Mouse (Mus musculus): ENCODE measurements around the gene Ndufb8. TPM values are rescaled to one million over a fixed set of nuclear protein-coding genes. Genes with fewer than 3 reads are reported as not detected.

Gene Ndufb8
- polyA plus RNA-seq, 1 experiment from 2014 or later: 584 TPM

- no peaks in the 10 kb centered on the region for H3K4me1 ChIP-seq (replicated peaks; ENCODE audit: control insufficient read depth, insufficient read depth)
- no peaks in the 10 kb centered on the region for H3K9me3 ChIP-seq (ENCODE audit: control insufficient read depth, low read length)
- no peak for DNase-seq (ENCODE audit: low spot score)
- no peaks in the 10 kb centered on the region for H3K27me3 ChIP-seq (ENCODE audit: control insufficient read depth, insufficient read depth, low read length)
- 81% methylated on average over 9 of the region's 9 CpGs for WGBS
- H3K4me2 ChIP-seq (replicated peaks; ENCODE audit: low read depth): no peak overlapping the region
- no peaks in the 10 kb centered on the region for H3K36me3 ChIP-seq (ENCODE audit: control insufficient read depth, insufficient read depth, low read length)
- ATAC-seq (ENCODE audit: low FRiP score, low TSS enrichment): no peak
- H3K27ac ChIP-seq (replicated peaks): no peak overlapping the region
- no peak overlapping the region for H3K9ac ChIP-seq (ENCODE audit: low read length)
- TF ChIP-seq EP300 (optimal IDR thresholded peaks at IDR 0.05) (no peak), CTCF (IDR thresholded peaks at IDR 0.05; ENCODE audit: low read depth) (no peak)
- H3K4me3 ChIP-seq (ENCODE audit: low read depth, low read length): no peak overlapping the region
Observed at GRCm38 (mm10) chr19:44525551-44526205, 29.6 kb downstream of the Ndufb8 start.

- peak; percentile 19 for DNase-seq (ENCODE audit: low spot score)
- Histone ChIP-seq H3K27me3 (ENCODE audit: control insufficient read depth, insufficient read depth, low read length) (no peaks in the 10 kb centered on the region), H3K9ac (ENCODE audit: low read length) (no peak overlapping the region), H3K4me2 (replicated peaks; ENCODE audit: low read depth) (no peak overlapping the region), H3K27ac (replicated peaks) (no peak overlapping the region), H3K9me3 (ENCODE audit: control insufficient read depth, low read length) (no peaks in the 10 kb centered on the region), H3K36me3 (ENCODE audit: control insufficient read depth, insufficient read depth, low read length) (no peaks in the 10 kb centered on the region), H3K4me3 (ENCODE audit: low read depth, low read length) (no peak overlapping the region), H3K4me1 (replicated peaks; ENCODE audit: control insufficient read depth, insufficient read depth) (no peaks in the 10 kb centered on the region)
- ATAC-seq (ENCODE audit: low FRiP score, low TSS enrichment): peak; percentile 29; the same call in 1 of the 2 replicates
- 27% methylated on average over 7 of the region's 7 CpGs for WGBS
- TF ChIP-seq CTCF (IDR thresholded peaks at IDR 0.05; ENCODE audit: low read depth) (peak; percentile 54), EP300 (optimal IDR thresholded peaks at IDR 0.05) (no peak)
Observed at GRCm38 (mm10) chr19:44519152-44519551, 36.1 kb downstream of the Ndufb8 start.

- TF ChIP-seq EP300 (optimal IDR thresholded peaks at IDR 0.05) (no peak), CTCF (IDR thresholded peaks at IDR 0.05; ENCODE audit: low read depth) (peak; percentile 37)
- no peaks in the 10 kb centered on the region for H3K36me3 ChIP-seq (ENCODE audit: control insufficient read depth, insufficient read depth, low read length)
- DNase-seq (ENCODE audit: low spot score) (no peak), ATAC-seq (ENCODE audit: low FRiP score, low TSS enrichment) (0 out of 2 replicates have a peak, but pooled peaks have one; percentile 28)
- H3K4me3 ChIP-seq (ENCODE audit: low read depth, low read length): no peak overlapping the region
- H3K27me3 ChIP-seq (ENCODE audit: control insufficient read depth, insufficient read depth, low read length): no peaks in the 10 kb centered on the region
- H3K4me1 ChIP-seq (replicated peaks; ENCODE audit: control insufficient read depth, insufficient read depth): no peaks in the 10 kb centered on the region; the same call in 1 of the 2 replicates
- no peaks in the 10 kb centered on the region for H3K9me3 ChIP-seq (ENCODE audit: control insufficient read depth, low read length)
- H3K27ac ChIP-seq (replicated peaks): no peak overlapping the region
- no peak overlapping the region for H3K9ac ChIP-seq (ENCODE audit: low read length)
- 76% methylated on average over 12 of the region's 12 CpGs for WGBS
- H3K4me2 ChIP-seq (replicated peaks; ENCODE audit: low read depth): no peak overlapping the region
Observed at GRCm38 (mm10) chr19:44517996-44518768, 37.1 kb downstream of the Ndufb8 start.

- DNase-seq (ENCODE audit: low spot score) (no peak), ATAC-seq (ENCODE audit: low FRiP score, low TSS enrichment) (no peak)
- no peak overlapping the region for H3K4me3 ChIP-seq (ENCODE audit: low read depth, low read length)
- no peaks in the 10 kb centered on the region; the same call in 1 of the 2 replicates for H3K4me1 ChIP-seq (replicated peaks; ENCODE audit: control insufficient read depth, insufficient read depth)
- no peak overlapping the region for H3K4me2 ChIP-seq (replicated peaks; ENCODE audit: low read depth)
- no peak for TF ChIP-seq CTCF (IDR thresholded peaks at IDR 0.05; ENCODE audit: low read depth)
- TF ChIP-seq EP300 (optimal IDR thresholded peaks at IDR 0.05): no peak
- 56% methylated on average over 6 of the region's 6 CpGs for WGBS
- no peak overlapping the region for H3K27ac ChIP-seq (replicated peaks)
- no peaks in the 10 kb centered on the region for H3K9me3 ChIP-seq (ENCODE audit: control insufficient read depth, low read length)
- H3K27me3 ChIP-seq (ENCODE audit: control insufficient read depth, insufficient read depth, low read length): peaks cover 9% of the 10 kb centered on the region; the same call in 1 of the 2 replicates
- H3K36me3 ChIP-seq (ENCODE audit: control insufficient read depth, insufficient read depth, low read length): no peaks in the 10 kb centered on the region
- no peak overlapping the region for H3K9ac ChIP-seq (ENCODE audit: low read length)
Observed at GRCm38 (mm10) chr19:44515769-44516168, 39.5 kb downstream of the Ndufb8 start.

- ATAC-seq (ENCODE audit: low FRiP score, low TSS enrichment): no peak
- Histone ChIP-seq H3K4me3 (ENCODE audit: low read depth, low read length) (no peak overlapping the region), H3K9me3 (ENCODE audit: control insufficient read depth, low read length) (no peaks in the 10 kb centered on the region), H3K4me1 (replicated peaks; ENCODE audit: control insufficient read depth, insufficient read depth) (no peaks in the 10 kb centered on the region; the same call in 1 of the 2 replicates), H3K27me3 (ENCODE audit: control insufficient read depth, insufficient read depth, low read length) (peaks cover 9% of the 10 kb centered on the region; the same call in 1 of the 2 replicates), H3K27ac (replicated peaks) (no peak overlapping the region), H3K36me3 (ENCODE audit: control insufficient read depth, insufficient read depth, low read length) (no peaks in the 10 kb centered on the region), H3K4me2 (replicated peaks; ENCODE audit: low read depth) (no peak overlapping the region), H3K9ac (ENCODE audit: low read length) (no peak overlapping the region)
- TF ChIP-seq CTCF (IDR thresholded peaks at IDR 0.05; ENCODE audit: low read depth) (no peak), EP300 (optimal IDR thresholded peaks at IDR 0.05) (no peak)
- DNase-seq (ENCODE audit: low spot score): no peak
- WGBS: 21% methylated on average over 14 of the region's 14 CpGs
Observed at GRCm38 (mm10) chr19:44514521-44515451, 40.5 kb downstream of the Ndufb8 start.
